Mouse (Mus musculus): ENCODE measurements at regions not wholly inside any gene's neighbourhood (a gene's known extent, or its start where the extent isn't known, plus 50 kb on each side); places are given as distances from the start of the nearest gene placed in this dataset.

DNA sequence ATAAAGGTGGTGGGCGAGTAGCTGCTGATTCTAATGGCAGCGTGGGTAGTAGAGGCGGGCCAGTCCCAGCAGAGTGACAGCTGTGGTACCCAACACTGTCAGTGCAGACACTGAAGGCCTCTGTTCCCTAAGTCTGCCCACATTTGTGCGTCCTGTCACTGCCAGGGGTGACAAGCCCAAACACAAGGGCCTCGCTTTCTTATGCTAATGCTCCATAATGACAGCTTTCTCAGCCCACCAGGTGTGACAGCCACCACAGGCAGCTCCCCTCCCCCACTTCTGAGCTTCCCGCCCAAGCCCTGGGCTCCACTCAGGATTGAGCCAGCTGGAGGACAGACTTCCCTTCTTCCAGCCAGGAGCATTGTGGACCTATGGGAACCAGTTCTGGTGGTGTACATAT, 440.4 kb downstream of the Dhx35 start:
- no peak for TF ChIP-seq CTCF (IDR thresholded peaks at IDR 0.05 in 2 of 3, conservative IDR thresholded peaks at IDR 0.05 in 1 of 3; ENCODE audit: control insufficient read depth in 1 of 3, insufficient read depth in 1 of 3, low read depth in 2 of 3, low read length in 3 of 3, poor library complexity in 1 of 3, severe bottlenecking in 1 of 3)
- TF ChIP-seq E2F4 (IDR thresholded peaks at IDR 0.05; ENCODE audit: borderline replicate concordance, low read depth, low read length) = no peak
- TF ChIP-seq POLR2A (IDR thresholded peaks at IDR 0.05; ENCODE audit: control insufficient read depth in 1 of 2, insufficient read depth in 1 of 2, low read depth in 1 of 2, low read length in 2 of 2, poor library complexity in 1 of 2) = no peak
- TF ChIP-seq MAX (IDR thresholded peaks at IDR 0.05; ENCODE audit: low read length) = no peak
- no peak for TF ChIP-seq EP300 (IDR thresholded peaks at IDR 0.05; ENCODE audit: low read depth in 1 of 2, low read length in 2 of 2)
- no peak for TF ChIP-seq ZC3H11A (IDR thresholded peaks at IDR 0.05; ENCODE audit: low read depth, low read length)
